Mouse (Mus musculus) hindbrain, postnatal 0 days (tissue): ENCODE results near the gene Vmn1r65. TPM values are rescaled to one million over a fixed set of nuclear protein-coding genes. Genes with fewer than 3 reads are reported as not detected.
"Not testable (repeated sequence)": the region's sequence is repeated elsewhere in the genome, so short reads cannot be mapped to it uniquely, and the experiment has no call there.

Experiments used
- ATAC-seq: fragments of 200-750 bp; cut with Nextera tagmentation; 2 replicates; pipeline ENCODE4 v1.8.0; 2017; ENCODE audit warnings: mild to moderate bottlenecking, moderate TSS enrichment, moderate library complexity
- DNase-seq: peaks from one replicate; pipeline ENCODE4 v3.0.0-alpha.2; 2015; ENCODE audit warnings: low spot score
- H3K27ac ChIP-seq: fragments of 300-500 bp; sonication (generic); 2 replicates; pipeline ENCODE4 v1.5.1; 2014; ENCODE audit warnings: mild to moderate bottlenecking
- H3K27me3 ChIP-seq: fragments of 300-500 bp; sonication (generic); 2 replicates; pipeline ENCODE4 v1.6.1; 2014; ENCODE audit warnings: low read length, mixed read lengths; ENCODE audit not compliant: insufficient read depth
- H3K36me3 ChIP-seq: fragments of 300-500 bp; sonication (generic); 2 replicates; pipeline ENCODE4 v1.6.1; 2014; ENCODE audit warnings: low read length, mixed read lengths; ENCODE audit not compliant: insufficient read depth
- H3K4me1 ChIP-seq: fragments of 300-500 bp; sonication (generic); 2 replicates; pipeline ENCODE4 v1.6.1; 2014; ENCODE audit warnings: antibody characterized with exemption, low read length, mixed read lengths; ENCODE audit not compliant: insufficient read depth
- H3K4me2 ChIP-seq: fragments of 300-500 bp; sonication (generic); 2 replicates; pipeline ENCODE4 v1.6.1; 2014; ENCODE audit warnings: low read depth, mild to moderate bottlenecking, low read length, moderate library complexity, mixed read lengths
- H3K4me3 ChIP-seq: fragments of 300-500 bp; sonication (generic); 2 replicates; pipeline ENCODE4 v1.5.1; 2014; ENCODE audit warnings: low read length
- H3K9ac ChIP-seq: fragments of 300-500 bp; sonication (generic); replicated peaks from 2 replicates; pipeline ENCODE4 v1.6.1; 2014; ENCODE audit warnings: mild to moderate bottlenecking, low read length, moderate library complexity, mixed read lengths
- H3K9me3 ChIP-seq: fragments of 300-500 bp; sonication (generic); 2 replicates; pipeline ENCODE4 v1.6.1; 2016; ENCODE audit warnings: low read length, mixed read lengths
- CTCF ChIP-seq: IDR thresholded peaks from 2 replicates; pipeline ENCODE4 v1.5.1; 2016; ENCODE audit warnings: antibody characterized with exemption, control low read depth, low read depth
- WGBS: fragments of 180-500 bp; shearing (Covaris S2); extraction: QIAGEN DNeasy Blood & Tissue Kit; methylation state at CpG from one replicate; pipeline ENCODE4 v1.1.7; 2014; 5-methylcytosine and 5-hydroxymethylcytosine counted together
- polyA plus RNA-seq: library from polyadenylated mRNA; unstranded; fragments of >200 nt; fragmentation: Nextera tagmentation; extraction: Ambion mirVana; gene quantifications from 2 replicates; pipeline ENCODE4 v1.2.1, GENCODE M21; 2015
- total RNA-seq: library from RNA; depleted of rRNA; stranded (reverse); fragments of >200 nt; gene quantifications from 2 replicates; pipeline ENCODE4 v1.2.3, GENCODE M21; 2014; rRNA removed

Gene Vmn1r65
- total RNA-seq: not detected in 2 replicates
- not detected in 2 replicates for polyA plus RNA-seq

DNA sequence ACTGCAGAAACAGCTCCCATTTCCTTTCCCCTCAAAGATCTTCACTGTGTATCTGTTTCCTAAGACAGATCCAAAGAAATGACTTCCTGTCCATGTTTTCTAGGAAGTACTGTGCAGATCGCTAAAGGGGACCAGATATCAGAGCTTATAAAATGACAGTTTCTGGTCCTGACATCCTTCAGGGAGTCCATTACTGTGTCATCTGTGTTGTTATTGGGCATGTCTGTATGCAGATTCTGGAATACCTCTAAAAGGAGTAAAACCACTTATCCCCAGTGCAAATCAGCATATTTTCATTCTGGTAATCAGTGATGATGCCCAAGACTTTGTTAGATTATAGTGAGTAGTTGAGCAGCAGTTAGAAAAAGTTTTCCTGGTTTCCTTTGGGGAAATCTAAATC lies at the start of gene Vmn1r65:
TSS of gene Vmn1r65 (minus strand) at position 101 of the 400 bp plus-strand sequence.
- Histone ChIP-seq H3K4me1 (no peaks in the 10 kb centered on the region), H3K9me3 (peaks cover 7% of the 10 kb centered on the region; the same call in 1 of the 2 replicates), H3K27ac (no peak within 1 kb of the TSS), H3K4me2 (no peak within 1 kb of the TSS), H3K27me3 (no peaks in the 10 kb centered on the region), H3K36me3 (no peaks in the 10 kb centered on the region), H3K4me3 (no peak within 1 kb of the TSS), H3K9ac (no peak within 1 kb of the TSS)
- 93% methylated on average over 1 of the region's 1 CpGs for WGBS
- no peak for TF ChIP-seq CTCF
- DNase-seq (no peak), ATAC-seq (no peak)

DNA sequence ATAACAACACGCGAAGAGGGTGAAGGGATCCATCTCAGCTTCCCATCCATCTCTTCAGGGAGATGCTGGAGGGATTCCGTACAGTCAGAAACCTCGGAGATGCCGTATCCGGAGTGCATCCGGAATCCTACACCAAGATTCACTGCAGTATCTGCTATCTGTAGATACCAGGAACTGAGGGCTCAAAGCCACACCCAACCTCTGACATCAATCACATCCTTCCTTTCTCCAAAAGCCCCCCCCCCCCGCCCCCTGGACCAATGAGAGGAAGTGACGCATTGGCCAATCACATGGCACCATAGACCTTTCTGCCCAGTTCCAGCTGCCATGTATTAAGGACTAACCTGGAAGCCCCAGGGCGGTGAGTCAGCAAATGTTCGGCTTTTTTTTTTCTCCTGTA lies 34.1 kb upstream of the Vmn1r65 start, which contains the start of gene Nlrp4c:
TSS of gene Nlrp4c (plus strand) at position 301 of the 400 bp plus-strand sequence.
- Histone ChIP-seq H3K27ac (no peak within 1 kb of the TSS), H3K4me1 (no peaks in the 10 kb centered on the region), H3K4me3 (no peak within 1 kb of the TSS), H3K9me3 (no peaks in the 10 kb centered on the region; the same call in 1 of the 2 replicates), H3K4me2 (no peak within 1 kb of the TSS), H3K9ac (no peak within 1 kb of the TSS), H3K27me3 (no peaks in the 10 kb centered on the region), H3K36me3 (no peaks in the 10 kb centered on the region)
- 90% methylated on average over 11 of the region's 11 CpGs for WGBS
- ATAC-seq (no peak), DNase-seq (no peak)
- no peak for TF ChIP-seq CTCF

DNA sequence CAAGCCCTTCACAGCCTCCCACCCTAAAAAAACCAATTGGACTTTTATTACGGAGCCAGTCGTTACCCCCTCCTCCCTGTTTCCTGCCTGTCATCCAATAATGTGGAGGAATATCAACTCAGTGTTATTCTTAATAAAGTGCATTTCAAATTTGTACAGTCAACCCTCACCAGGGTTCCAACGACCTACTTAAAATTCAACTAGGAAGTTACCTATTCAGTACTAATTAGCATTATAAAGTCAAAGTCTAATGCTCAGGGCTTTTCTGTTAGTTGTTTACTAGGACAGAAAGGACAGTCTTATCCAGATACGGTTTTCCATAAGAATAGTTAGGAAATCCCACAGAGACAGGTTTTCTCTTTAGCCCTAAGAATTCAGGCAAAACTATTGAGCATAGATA lies 28.4 kb downstream of the Vmn1r65 start:
- not testable (repeated sequence) for H3K9me3 ChIP-seq, ATAC-seq, H3K27me3 ChIP-seq, H3K36me3 ChIP-seq, DNase-seq, H3K9ac ChIP-seq, H3K4me3 ChIP-seq, H3K4me1 ChIP-seq, H3K4me2 ChIP-seq, H3K27ac ChIP-seq
- 87% methylated on average over 4 of the region's 4 CpGs for WGBS

DNA sequence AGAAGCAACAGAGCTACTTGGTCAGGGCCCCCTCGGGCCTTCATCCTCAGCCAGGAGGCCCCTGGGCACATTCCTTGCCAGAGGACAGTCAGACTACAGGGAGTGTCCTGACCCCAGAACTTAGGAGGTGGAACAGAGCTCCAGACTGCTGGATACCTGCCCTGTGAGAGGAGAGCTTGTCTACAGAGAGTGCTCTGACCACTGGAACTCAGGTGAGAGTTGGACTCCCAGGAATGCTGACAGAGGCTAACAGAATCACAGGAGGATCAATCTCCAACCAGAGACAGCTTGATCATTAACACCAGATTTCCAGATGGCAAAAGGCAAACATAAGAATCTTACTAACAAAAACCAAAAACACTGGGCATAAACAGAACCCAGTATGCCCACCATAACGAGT lies 38.3 kb downstream of the Vmn1r65 start:
- not testable (repeated sequence) for H3K9me3 ChIP-seq, ATAC-seq, H3K36me3 ChIP-seq, H3K9ac ChIP-seq, H3K4me3 ChIP-seq, H3K27me3 ChIP-seq, H3K4me1 ChIP-seq, DNase-seq, H3K4me2 ChIP-seq, H3K27ac ChIP-seq
- WGBS: 78% methylated on average over 2 of the region's 2 CpGs

Other genes starting within 250 kb of the Vmn1r65 start
- gene Vmn1r63, start 205.6 kb downstream of the Vmn1r65 start, total RNA-seq: not detected in 2 replicates
- gene Vmn1r63, start 205.6 kb downstream of the Vmn1r65 start, polyA plus RNA-seq: not detected in 2 replicates
- not detected in 2 replicates for gene Vmn1r64, start 126.5 kb downstream of the Vmn1r65 start, total RNA-seq
- not detected in 2 replicates for gene Vmn1r64, start 126.5 kb downstream of the Vmn1r65 start, polyA plus RNA-seq
- gene Nlrp4c, start 34.2 kb upstream of the Vmn1r65 start, total RNA-seq: not detected in 2 replicates
- gene Nlrp4c, start 34.2 kb upstream of the Vmn1r65 start, polyA plus RNA-seq: not detected in 2 replicates
- gene Zfp787, start 145.0 kb upstream of the Vmn1r65 start, total RNA-seq: 71.0 and 85.9 TPM in 2 replicates
- gene Zfp787, start 145.0 kb upstream of the Vmn1r65 start, polyA plus RNA-seq: 53.9 and 61.4 TPM in 2 replicates
- 84.3 and 105 TPM in 2 replicates for gene Zfp444, start 161.2 kb upstream of the Vmn1r65 start, total RNA-seq
- gene Zfp444, start 161.2 kb upstream of the Vmn1r65 start, polyA plus RNA-seq: 69.2 and 70.5 TPM in 2 replicates
- gene Galp, start 186.1 kb upstream of the Vmn1r65 start, total RNA-seq: not detected in 2 replicates
- not detected in 2 replicates for gene Galp, start 186.1 kb upstream of the Vmn1r65 start, polyA plus RNA-seq
- not detected in 2 replicates for gene Zscan5b, start 211.3 kb upstream of the Vmn1r65 start, total RNA-seq
- not detected in 2 replicates for gene Zscan5b, start 211.3 kb upstream of the Vmn1r65 start, polyA plus RNA-seq
- gene Epp13, start 241.7 kb upstream of the Vmn1r65 start, total RNA-seq: not detected in 2 replicates
- 0.59 and 0.62 TPM in 2 replicates for gene Epp13, start 241.7 kb upstream of the Vmn1r65 start, polyA plus RNA-seq